Mouse (Mus musculus): ENCODE data around the gene Dab2.

Gene Dab2

GRCm38 (mm10) chr15:6391886-6392285 lies 92.3 kb downstream of the Dab2 start:
- DNase-seq (ENCODE audit: low read depth, low spot score) = no peak

DNA sequence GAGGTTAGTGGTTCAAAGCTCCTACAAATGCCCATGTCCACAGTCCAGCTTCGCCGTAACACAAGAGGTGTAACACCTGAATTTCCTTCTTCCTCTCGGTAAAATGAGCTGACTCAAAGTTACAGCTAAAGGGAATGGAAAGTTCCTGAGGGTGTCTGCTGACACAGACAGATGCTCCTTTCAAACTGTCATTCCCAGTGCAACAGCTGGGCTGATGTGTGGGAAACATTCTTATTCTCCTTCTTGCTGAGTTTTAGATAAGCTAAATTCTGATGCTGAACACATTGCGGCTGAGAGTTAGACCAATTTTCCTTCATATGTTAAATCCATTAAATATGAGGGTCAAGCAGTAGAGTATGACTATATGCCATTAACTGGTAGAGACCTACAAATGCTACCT lies 94.0 kb downstream of the Dab2 start:
- no peak for DNase-seq (ENCODE audit: low read depth, low spot score)

GRCm38 (mm10) chr15:6398211-6398610 lies 98.6 kb downstream of the Dab2 start:
- DNase-seq (ENCODE audit: low read depth, low spot score) = no peak

GRCm38 (mm10) chr15:6398881-6399280 lies 99.3 kb downstream of the Dab2 start:
- DNase-seq (ENCODE audit: low read depth, low spot score) = no peak

- no peak for DNase-seq (ENCODE audit: low read depth, low spot score)
Measured at GRCm38 (mm10) chr15:6400115-6400514, 100.5 kb downstream of the Dab2 start.

DNA sequence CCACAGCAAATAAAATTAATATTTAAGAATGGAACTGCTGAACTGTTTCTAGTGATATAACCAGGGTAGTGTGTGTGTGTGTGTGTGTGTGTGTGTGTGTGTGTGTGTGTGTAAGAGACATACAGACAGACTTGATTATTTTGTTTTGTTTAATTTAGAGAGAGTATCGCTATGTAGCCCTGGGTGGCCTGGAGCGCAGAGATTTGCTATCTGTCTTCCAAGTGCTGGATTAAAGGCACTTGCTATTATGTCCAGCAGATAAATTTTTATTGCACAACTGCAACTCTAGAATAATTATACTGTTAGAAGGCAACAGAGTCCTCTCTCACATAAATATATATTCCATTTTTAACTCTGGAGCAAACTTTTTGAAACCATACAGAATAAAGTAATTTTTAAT lies 102.8 kb downstream of the Dab2 start:
- DNase-seq (ENCODE audit: low read depth, low spot score) = no peak

DNA sequence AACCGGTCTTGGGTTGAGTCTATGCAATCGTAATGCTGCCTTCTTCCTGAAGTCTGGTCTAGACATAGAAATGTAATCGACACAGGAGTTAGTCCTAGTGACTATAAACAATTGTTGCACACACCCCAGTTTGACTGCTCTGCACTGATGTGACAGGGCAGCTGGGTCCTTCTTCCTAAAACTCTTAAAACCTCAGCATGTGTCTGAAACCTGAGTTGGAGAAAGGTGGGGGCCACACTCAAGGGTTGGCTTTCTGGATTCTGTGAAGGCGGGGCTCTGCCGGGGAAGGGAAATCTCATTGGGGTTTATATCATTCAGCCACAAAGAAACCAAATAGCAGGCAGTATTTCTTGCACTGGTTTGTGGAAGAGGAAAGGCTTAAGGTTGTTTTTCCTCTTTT lies 104.6 kb downstream of the Dab2 start:
- no peak for DNase-seq (ENCODE audit: low read depth, low spot score)

DNA sequence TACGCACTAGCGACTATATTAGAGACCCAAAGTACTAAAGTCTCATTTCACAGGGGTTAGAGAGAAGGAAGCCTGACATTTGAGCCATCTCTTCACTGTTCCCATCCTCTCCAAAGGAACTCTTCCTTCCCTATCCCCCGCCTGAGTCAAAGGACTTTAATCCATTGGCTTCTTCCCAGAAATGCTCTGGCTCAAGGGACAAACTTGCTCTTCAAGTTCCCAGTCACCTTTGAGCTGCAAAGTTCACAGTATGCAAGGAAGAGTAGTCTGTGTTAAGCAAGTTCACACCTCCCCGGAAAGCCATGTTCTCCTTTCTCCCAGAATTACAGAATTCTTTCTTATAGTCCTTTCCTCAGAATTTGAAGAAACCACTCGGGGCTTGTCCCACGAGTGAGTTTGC lies 107.2 kb downstream of the Dab2 start:
- DNase-seq (ENCODE audit: low read depth, low spot score) = no peak

DNA sequence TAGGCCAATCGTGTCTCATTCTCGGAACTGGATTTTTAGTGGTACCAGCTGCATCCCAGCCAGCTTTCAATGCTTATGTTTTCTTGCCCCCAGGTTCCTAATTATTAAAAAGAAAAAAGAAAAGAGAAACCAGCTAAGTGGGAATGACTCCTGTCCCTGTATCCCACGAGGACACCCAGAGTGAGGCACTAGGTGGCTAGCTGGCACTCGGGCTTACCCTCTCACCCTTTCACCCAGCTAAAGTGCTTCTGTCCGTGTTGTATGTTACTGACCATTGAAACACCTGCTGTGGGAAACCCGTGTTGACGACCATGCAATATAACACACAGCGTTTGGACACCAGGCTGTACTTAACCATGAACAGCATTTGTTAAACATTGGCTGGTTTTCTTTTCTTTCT lies 109.4 kb downstream of the Dab2 start:
- no peak for DNase-seq (ENCODE audit: low read depth, low spot score)

DNA sequence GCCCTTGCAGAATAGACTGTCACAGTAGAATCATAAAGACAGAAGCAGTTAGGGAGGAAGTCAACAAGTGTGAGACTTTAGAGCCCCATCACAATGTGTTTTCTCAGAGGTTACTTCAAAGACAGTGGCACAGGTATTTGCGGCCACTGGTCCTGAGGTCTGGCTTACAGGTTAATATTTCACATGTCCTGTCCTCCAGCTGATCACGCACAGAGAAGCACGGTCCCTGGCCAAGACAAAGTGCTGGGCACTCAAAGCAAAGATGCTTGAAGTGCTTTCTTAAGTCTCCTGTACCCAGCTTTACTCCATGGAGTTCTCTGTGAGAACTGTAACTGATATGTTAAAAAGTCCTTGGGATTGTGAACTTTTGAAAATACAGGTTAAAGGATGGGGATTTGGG lies 110.6 kb downstream of the Dab2 start:
- no peak for DNase-seq (ENCODE audit: low read depth, low spot score)

GRCm38 (mm10) chr15:6411334-6411733 lies 111.7 kb downstream of the Dab2 start:
- no peak for DNase-seq (ENCODE audit: low read depth, low spot score)

- no peak for DNase-seq (ENCODE audit: low read depth, low spot score)
Measured at GRCm38 (mm10) chr15:6415317-6415716, 115.7 kb downstream of the Dab2 start.

- no peak for DNase-seq (ENCODE audit: low read depth, low spot score)
Measured at GRCm38 (mm10) chr15:6431777-6432176, 132.2 kb downstream of the Dab2 start.

DNA sequence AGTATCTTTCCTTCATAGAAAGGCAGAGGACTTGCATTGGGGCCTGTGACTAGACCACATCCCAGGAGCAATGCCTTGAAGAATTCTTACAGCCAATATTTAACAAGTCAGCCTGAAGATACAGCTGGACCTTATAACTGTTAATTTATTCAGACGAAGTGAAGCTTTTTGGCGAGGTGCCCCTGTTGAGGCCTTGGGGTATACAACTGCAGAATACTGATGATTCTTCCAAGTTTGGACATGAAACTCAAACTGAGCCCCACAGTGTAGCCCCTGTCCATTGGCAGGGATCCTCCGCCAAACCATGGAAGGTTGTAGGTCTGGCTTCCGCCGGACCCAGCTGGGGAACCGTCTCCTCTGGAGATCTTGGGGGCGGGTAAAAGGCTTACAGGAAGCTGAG lies 132.8 kb downstream of the Dab2 start:
- no peak for DNase-seq (ENCODE audit: low read depth, low spot score)

GRCm38 (mm10) chr15:6435281-6435680 lies 135.7 kb downstream of the Dab2 start:
- DNase-seq (ENCODE audit: low read depth, low spot score) = no peak

- peak; percentile 29 for DNase-seq (ENCODE audit: low read depth, low spot score)
Measured at GRCm38 (mm10) chr15:6435773-6436172, 136.2 kb downstream of the Dab2 start.

GRCm38 (mm10) chr15:6438685-6439084 lies 139.1 kb downstream of the Dab2 start:
- DNase-seq (ENCODE audit: low read depth, low spot score) = no peak

DNA sequence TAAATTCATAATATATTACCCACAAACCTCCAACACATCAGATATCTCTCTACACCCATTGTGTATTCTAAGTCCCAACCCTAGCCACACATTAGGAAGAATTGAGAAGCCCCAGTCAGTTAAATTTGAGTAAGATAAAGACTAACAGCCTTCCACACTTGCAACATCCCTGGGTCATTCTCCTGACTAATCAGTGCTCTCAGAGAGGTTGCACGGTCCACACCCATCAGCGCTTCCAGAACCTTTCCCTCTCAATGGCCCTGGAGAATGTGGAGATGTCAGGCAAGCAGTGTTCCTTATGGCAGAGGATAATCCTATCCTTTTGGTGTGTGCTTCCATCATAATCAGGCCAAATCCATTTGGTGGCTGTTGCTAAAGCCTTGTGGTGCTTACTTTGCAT lies 144.9 kb downstream of the Dab2 start:
- no peak for DNase-seq (ENCODE audit: low read depth, low spot score)

- DNase-seq (ENCODE audit: low read depth, low spot score) = no peak
Measured at GRCm38 (mm10) chr15:6445135-6445534, 145.5 kb downstream of the Dab2 start, which contains the start of gene C9. Gene C9 (plus strand): TSS chr15:6445327.

GRCm38 (mm10) chr15:6446181-6446580 lies 146.6 kb downstream of the Dab2 start:
- DNase-seq (ENCODE audit: low read depth, low spot score) = no peak

GRCm38 (mm10) chr15:6448892-6449291 lies 149.3 kb downstream of the Dab2 start:
- DNase-seq (ENCODE audit: low read depth, low spot score) = no peak

- no peak for DNase-seq (ENCODE audit: low read depth, low spot score)
Measured at GRCm38 (mm10) chr15:6454461-6454860, 154.9 kb downstream of the Dab2 start.

DNA sequence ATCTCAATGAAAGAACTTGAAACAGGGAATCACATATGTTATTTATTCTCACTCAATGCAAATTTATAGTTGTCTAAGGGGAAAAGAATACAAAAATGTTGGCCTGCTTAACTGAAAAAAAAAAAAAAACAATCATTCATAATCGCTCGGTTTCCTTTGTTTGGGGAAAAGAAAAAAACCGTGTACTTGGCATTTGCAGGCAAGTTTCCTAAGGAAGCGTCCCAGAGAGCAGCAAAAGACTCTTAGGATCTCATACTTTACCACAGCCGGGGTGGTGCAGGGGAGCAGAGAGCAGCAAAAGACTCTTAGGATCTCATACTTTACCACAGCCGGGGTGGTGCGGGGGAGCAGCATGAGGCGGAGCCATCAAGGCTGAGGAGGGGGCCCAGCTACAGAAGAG lies 161.8 kb downstream of the Dab2 start:
- no peak for DNase-seq (ENCODE audit: low read depth, low spot score)

DNA sequence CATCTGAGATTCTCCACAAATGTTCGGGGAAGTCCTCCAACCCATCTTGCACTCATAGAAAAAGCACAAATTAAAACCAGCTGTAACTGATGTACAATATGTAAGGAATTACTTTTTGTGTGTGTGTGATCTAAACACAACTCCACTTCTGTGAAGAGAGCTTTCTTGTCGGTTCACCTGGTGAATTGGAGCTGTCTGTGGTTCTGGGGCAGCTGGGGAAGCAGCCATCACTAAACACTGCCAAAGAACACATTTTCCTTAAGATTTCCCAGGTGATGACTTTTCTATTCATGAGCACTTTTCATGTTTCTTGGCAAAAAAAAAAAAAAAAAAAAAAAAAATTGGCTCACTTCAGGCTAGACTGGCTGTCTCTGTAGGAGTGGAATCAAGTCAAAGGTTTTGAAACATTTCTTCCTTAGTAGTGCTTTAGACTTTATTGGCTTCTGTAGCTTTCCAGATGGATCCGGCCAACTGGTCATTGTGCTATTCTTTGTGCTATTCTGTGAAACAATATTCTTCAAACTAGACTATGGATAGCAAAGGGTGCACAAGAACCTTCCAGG lies 163.9 kb downstream of the Dab2 start:
- DNase-seq (ENCODE audit: low read depth, low spot score) = no peak
